Mouse (Mus musculus) G1E (cell line): ENCODE data around the gene S100a3.

Experiments used
- CTCF ChIP-seq: IDR thresholded peaks from 2 replicates; pipeline ENCODE4 v1.5.1; 2012; ENCODE audit warnings: low read depth, low read length, inconsistent platforms, mixed read lengths
- GATA1 ChIP-seq: IDR thresholded peaks from 2 replicates; pipeline ENCODE4 v1.6.1; 2012; ENCODE audit warnings: borderline replicate concordance, low read length, inconsistent platforms, mixed read lengths
- GATA2 ChIP-seq: IDR thresholded peaks from 2 replicates; pipeline ENCODE4 v1.6.1; 2012; ENCODE audit warnings: low read depth, low read length, inconsistent platforms, borderline replicate concordance
- TAL1 ChIP-seq: conservative IDR thresholded peaks from 2 replicates; pipeline ENCODE4 v1.6.1; 2012; ENCODE audit warnings: low read depth, low read length, inconsistent platforms, mixed read lengths

DNA sequence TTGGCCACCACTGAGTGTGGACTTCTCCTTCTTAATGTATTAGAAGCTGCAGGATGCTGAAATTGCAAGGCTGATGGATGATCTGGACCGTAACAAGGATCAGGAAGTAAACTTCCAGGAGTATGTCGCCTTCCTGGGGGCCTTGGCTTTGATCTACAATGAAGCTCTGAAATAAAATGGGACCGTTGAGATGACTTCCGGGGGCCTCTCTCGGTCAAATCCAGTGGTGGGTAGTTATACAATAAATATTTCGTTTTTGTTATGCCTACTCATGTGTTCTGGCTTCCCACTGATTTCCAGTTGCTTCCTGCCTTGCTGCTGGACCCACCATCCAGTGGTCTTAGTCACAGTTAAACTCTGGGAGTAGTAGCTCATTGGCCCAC lies 53.8 kb downstream of the S100a3 start:
- no peak for TF ChIP-seq CTCF
- TF ChIP-seq GATA1: no peak
- TF ChIP-seq TAL1: no peak
- no peak for TF ChIP-seq GATA2
